Mouse (Mus musculus): ENCODE measurements around the gene Smco1. TPM values are rescaled to one million over a fixed set of nuclear protein-coding genes. Genes with fewer than 3 reads are reported as not detected.

The Smco1 gene
- total RNA-seq, 2 experiments from 2014 or later: not detected

GRCm38 (mm10) chr16:32303886-32304285 is 32.6 kb downstream of the Smco1 start:
- DNase-seq: no peak
- intact Hi-C loops (cut with DNase I): no loop called here

- no peak for DNase-seq
- intact Hi-C loops (cut with DNase I): no loop called here
Measured at GRCm38 (mm10) chr16:32311970-32312369, 40.7 kb downstream of the Smco1 start.

GRCm38 (mm10) chr16:32312386-32312785 is 41.1 kb downstream of the Smco1 start:
- no peak for DNase-seq
- intact Hi-C loops (cut with DNase I): no loop called here

GRCm38 (mm10) chr16:32312859-32313258 is 41.6 kb downstream of the Smco1 start:
- no peak for DNase-seq
- intact Hi-C loops (cut with DNase I): no loop called here

GRCm38 (mm10) chr16:32316601-32317000 is 45.3 kb downstream of the Smco1 start:
- intact Hi-C loops (cut with DNase I): no loop called here
- peak; percentile 6 for DNase-seq

GRCm38 (mm10) chr16:32323953-32324352 is 52.7 kb downstream of the Smco1 start:
- intact Hi-C loops (cut with DNase I): no loop called here
- no peak for DNase-seq

Small RNA genes lying within 50 kb of the gene (microRNA-seq; reads per million reads assigned to microRNA genes)
- not detected for gene Mir1946a

Other genes starting within 250 kb of the Smco1 start
- 10 to 100 TPM; 47.0 to 53.4 TPM for gene Pak2, start 192.1 kb upstream of the Smco1 start, total RNA-seq (2021)
- gene Pigx, start 171.7 kb upstream of the Smco1 start, total RNA-seq (2021): 10 to 100 TPM; 44.1 TPM
- 10 to 100 TPM; 38.4 to 40.7 TPM for gene Cep19, start 171.7 kb upstream of the Smco1 start, total RNA-seq (2021)
- 1 to 10 TPM; 5.7 to 5.9 TPM for gene Nrros, start 105.9 kb upstream of the Smco1 start, total RNA-seq (2021)
- gene Bex6, start 91.6 kb upstream of the Smco1 start, total RNA-seq (2021): not detected
- gene Fbxo45, start 24.3 kb upstream of the Smco1 start, total RNA-seq (2021): 10 to 100 TPM; 45.5 to 46.7 TPM
- gene Wdr53, start 24.2 kb upstream of the Smco1 start, total RNA-seq (2021): 10 to 100 TPM; 10.2 to 10.3 TPM
- gene Rnf168, start 6.0 kb downstream of the Smco1 start, total RNA-seq (2021): 10 to 100 TPM; 34.4 to 34.6 TPM
- gene Ubxn7, start 60.8 kb downstream of the Smco1 start, total RNA-seq (2021): 10 to 100 TPM; 73.2 to 77.9 TPM
- gene Tm4sf19, start 129.0 kb downstream of the Smco1 start, total RNA-seq (2021): not detected
- 10 to 100 TPM; 18.0 to 19.0 TPM for gene Tctex1d2, start 148.2 kb downstream of the Smco1 start, total RNA-seq (2021)
- gene Pcyt1a, start 159.5 kb downstream of the Smco1 start, total RNA-seq (2021): 10 to 100 TPM; 52.4 to 58.4 TPM
- not detected for gene Slc51a, start 216.4 kb downstream of the Smco1 start, total RNA-seq (2021)
- not detected for gene Zdhhc19, start 224.8 kb downstream of the Smco1 start, total RNA-seq (2021)

Measured in left cerebral cortex, postnatal 4 days (tissue).